Mouse (Mus musculus) CD4-positive helper T cell, adult 2 months (primary cell): ENCODE results near the gene Vegfa.

Experiments used
- DNase-seq: peaks from one replicate; pipeline ENCODE4 v3.0.0-alpha.2; 2012; ENCODE audit warnings: low read depth, missing footprints, low spot score

The Vegfa gene

GRCm38 (mm10) chr17:46032257-46032991 is at the start of gene Vegfa:
Vegfa (minus strand) TSS chr17:46032369.
- peak; percentile 86 for DNase-seq

- no peak for DNase-seq
Measured at GRCm38 (mm10) chr17:46081657-46082056, 49.5 kb upstream of the Vegfa start.

- DNase-seq, result no peak
Measured at GRCm38 (mm10) chr17:46081042-46081441, 48.9 kb upstream of the Vegfa start.

- no peak for DNase-seq
Measured at GRCm38 (mm10) chr17:46080388-46080787, 48.2 kb upstream of the Vegfa start.

GRCm38 (mm10) chr17:46079037-46079436 is 46.9 kb upstream of the Vegfa start:
- no peak for DNase-seq

- DNase-seq, result no peak
Measured at GRCm38 (mm10) chr17:46077921-46078534, 45.9 kb upstream of the Vegfa start.

- DNase-seq, result no peak
Measured at GRCm38 (mm10) chr17:46076260-46076551, 44.0 kb upstream of the Vegfa start.

- DNase-seq, result no peak
Measured at GRCm38 (mm10) chr17:46075551-46076259, 43.5 kb upstream of the Vegfa start.

GRCm38 (mm10) chr17:46075116-46075485 is 42.9 kb upstream of the Vegfa start:
- DNase-seq, result peak; percentile 68

GRCm38 (mm10) chr17:46074398-46075115 is 42.4 kb upstream of the Vegfa start:
- no peak for DNase-seq

GRCm38 (mm10) chr17:46073730-46074301 is 41.6 kb upstream of the Vegfa start:
- peak; percentile 92 for DNase-seq

GRCm38 (mm10) chr17:46071531-46071930 is 39.4 kb upstream of the Vegfa start:
- no peak for DNase-seq

GRCm38 (mm10) chr17:46070046-46070445 is 37.9 kb upstream of the Vegfa start:
- DNase-seq, result no peak

- DNase-seq, result no peak
Measured at GRCm38 (mm10) chr17:46063974-46064312, 31.8 kb upstream of the Vegfa start.

GRCm38 (mm10) chr17:46063283-46063973 is 31.3 kb upstream of the Vegfa start:
- no peak for DNase-seq

- no peak for DNase-seq
Measured at GRCm38 (mm10) chr17:46060253-46060652, 28.1 kb upstream of the Vegfa start.

- DNase-seq, result no peak
Measured at GRCm38 (mm10) chr17:46059226-46059825, 27.2 kb upstream of the Vegfa start.

- no peak for DNase-seq
Measured at GRCm38 (mm10) chr17:46056288-46056687, 24.1 kb upstream of the Vegfa start.

- DNase-seq, result no peak
Measured at GRCm38 (mm10) chr17:46055736-46056135, 23.6 kb upstream of the Vegfa start.

- DNase-seq, result no peak
Measured at GRCm38 (mm10) chr17:46053291-46053842, 21.2 kb upstream of the Vegfa start.

- DNase-seq, result no peak
Measured at GRCm38 (mm10) chr17:46052146-46052545, 20.0 kb upstream of the Vegfa start.
